Mouse (Mus musculus): ENCODE measurements around the gene Zdhhc14. TPM values are rescaled to one million over a fixed set of nuclear protein-coding genes. Genes with fewer than 3 reads are reported as not detected.
A peak's percentile ranks its signal among the peaks of the same experiment; 100 is the strongest.

Gene Zdhhc14
- polyA plus RNA-seq, 3 experiments from 2014 or later = 0.21 to 0.36 TPM; not detected in 1

GRCm38 (mm10) chr17:5675951-5676350 lies 183.6 kb downstream of the Zdhhc14 start:
- no peak for ATAC-seq

GRCm38 (mm10) chr17:5679315-5679714 lies 187.0 kb downstream of the Zdhhc14 start:
- no peak for ATAC-seq

GRCm38 (mm10) chr17:5685324-5685723 lies 193.0 kb downstream of the Zdhhc14 start:
- no peak for ATAC-seq

- no peak for ATAC-seq
These were observed 195.5 kb downstream of the Zdhhc14 start for GRCm38 (mm10) chr17:5687810-5688209.

- no peak for ATAC-seq
These were observed 195.9 kb downstream of the Zdhhc14 start for GRCm38 (mm10) chr17:5688222-5688621.

GRCm38 (mm10) chr17:5688669-5689068 lies 196.3 kb downstream of the Zdhhc14 start:
- no peak for ATAC-seq

GRCm38 (mm10) chr17:5690746-5691535 lies 198.6 kb downstream of the Zdhhc14 start:
- ATAC-seq = no peak

GRCm38 (mm10) chr17:5692661-5693060 lies 200.3 kb downstream of the Zdhhc14 start:
- no peak for ATAC-seq

GRCm38 (mm10) chr17:5693256-5693655 lies 200.9 kb downstream of the Zdhhc14 start:
- ATAC-seq = no peak

GRCm38 (mm10) chr17:5698447-5699096 lies 206.2 kb downstream of the Zdhhc14 start:
- ATAC-seq = no peak

- ATAC-seq = no peak
These were observed 218.2 kb downstream of the Zdhhc14 start for GRCm38 (mm10) chr17:5710320-5711104.

- ATAC-seq = no peak
These were observed 219.5 kb downstream of the Zdhhc14 start for GRCm38 (mm10) chr17:5711861-5712260.

GRCm38 (mm10) chr17:5713141-5713540 lies 220.8 kb downstream of the Zdhhc14 start:
- no peak for ATAC-seq

GRCm38 (mm10) chr17:5716912-5717311 lies 224.6 kb downstream of the Zdhhc14 start:
- no peak for ATAC-seq

GRCm38 (mm10) chr17:5718768-5719387 lies 226.5 kb downstream of the Zdhhc14 start:
- no peak for ATAC-seq

GRCm38 (mm10) chr17:5722802-5723201 lies 230.4 kb downstream of the Zdhhc14 start:
- no peak for ATAC-seq

- ATAC-seq = no peak
These were observed 231.3 kb downstream of the Zdhhc14 start for GRCm38 (mm10) chr17:5723601-5724189.

- no peak for ATAC-seq
These were observed 237.3 kb downstream of the Zdhhc14 start for GRCm38 (mm10) chr17:5729587-5730125.

GRCm38 (mm10) chr17:5730538-5730937 lies 238.2 kb downstream of the Zdhhc14 start:
- ATAC-seq = no peak

GRCm38 (mm10) chr17:5733400-5733799 lies 241.0 kb downstream of the Zdhhc14 start:
- ATAC-seq = peak; percentile 67

GRCm38 (mm10) chr17:5741061-5741460 lies 248.7 kb downstream of the Zdhhc14 start:
- no peak for ATAC-seq

GRCm38 (mm10) chr17:5744016-5744415 lies 251.7 kb downstream of the Zdhhc14 start:
- no peak for ATAC-seq
